Mouse (Mus musculus): Measurements from ENCODE around the gene Hes6. TPM values are rescaled to one million over a fixed set of nuclear protein-coding genes. Genes with fewer than 3 reads are reported as not detected.

Hes6 gene
- 360 and 364 TPM in 2 replicates for polyA plus RNA-seq (2016; fragmentation: Nextera tagmentation; extraction: Ambion mirVana)

GRCm38 (mm10) chr1:91413898-91414594 lies at the start of gene Hes6:
Hes6 (minus strand) TSS chr1:91414038.
- peak within 1 kb of the TSS; percentile 97 for H3K4me2 ChIP-seq (replicated peaks)
- peak within 1 kb of the TSS; percentile 81 for H3K4me3 ChIP-seq
- no peaks in the 10 kb centered on the region; the same call in 1 of the 2 replicates for H3K36me3 ChIP-seq
- peak within 1 kb of the TSS; percentile 91 for H3K27ac ChIP-seq
- under 1% methylated on average over 39 of the region's 39 CpGs for WGBS
- peak; percentile 73 for ATAC-seq (ENCODE audit: low FRiP score, low read depth)
- H3K27me3 ChIP-seq (replicated peaks): no peaks in the 10 kb centered on the region
- peaks cover 38% of the 10 kb centered on the region for H3K4me1 ChIP-seq
- peak within 1 kb of the TSS; percentile 91 for H3K9ac ChIP-seq
- no peaks in the 10 kb centered on the region for H3K9me3 ChIP-seq

- H3K4me1 ChIP-seq: peaks cover 11% of the 10 kb centered on the region
- no peaks in the 10 kb centered on the region for H3K9me3 ChIP-seq
- no peaks in the 10 kb centered on the region for H3K36me3 ChIP-seq
- ATAC-seq (ENCODE audit: low FRiP score, low read depth): no peak
- WGBS: 89% methylated on average over 13 of the region's 13 CpGs
- no peaks in the 10 kb centered on the region for H3K27me3 ChIP-seq (replicated peaks)
- H3K9ac ChIP-seq: no peak overlapping the region
- H3K27ac ChIP-seq: no peak overlapping the region
- no peak overlapping the region for H3K4me3 ChIP-seq
- no peak overlapping the region for H3K4me2 ChIP-seq (replicated peaks)
Measured at GRCm38 (mm10) chr1:91463336-91463995, 49.6 kb upstream of the Hes6 start.

- no peak overlapping the region for H3K9ac ChIP-seq
- no peaks in the 10 kb centered on the region for H3K27me3 ChIP-seq (replicated peaks)
- 44% methylated on average over 4 of the region's 4 CpGs for WGBS
- no peak overlapping the region for H3K27ac ChIP-seq
- no peaks in the 10 kb centered on the region for H3K36me3 ChIP-seq
- H3K4me1 ChIP-seq: peaks cover 32% of the 10 kb centered on the region
- no peaks in the 10 kb centered on the region for H3K9me3 ChIP-seq
- ATAC-seq (ENCODE audit: low FRiP score, low read depth): no peak
- peak overlapping the region; percentile 85; the same call in 1 of the 2 replicates for H3K4me2 ChIP-seq (replicated peaks)
- no peak overlapping the region for H3K4me3 ChIP-seq
Measured at GRCm38 (mm10) chr1:91460564-91460963, 46.7 kb upstream of the Hes6 start.

- H3K9ac ChIP-seq: no peak overlapping the region
- H3K4me2 ChIP-seq (replicated peaks): peak overlapping the region; percentile 85
- H3K36me3 ChIP-seq: no peaks in the 10 kb centered on the region
- peak overlapping the region; percentile 61; the same call in 1 of the 2 replicates for H3K4me3 ChIP-seq
- ATAC-seq (ENCODE audit: low FRiP score, low read depth): no peak
- peaks cover 35% of the 10 kb centered on the region for H3K4me1 ChIP-seq
- no peaks in the 10 kb centered on the region for H3K9me3 ChIP-seq
- no peak overlapping the region for H3K27ac ChIP-seq
- WGBS: 40% methylated on average over 7 of the region's 7 CpGs
- H3K27me3 ChIP-seq (replicated peaks): no peaks in the 10 kb centered on the region
Measured at GRCm38 (mm10) chr1:91460069-91460468, 46.2 kb upstream of the Hes6 start.

- under 1% methylated on average over 91 of the region's 91 CpGs for WGBS
- H3K27ac ChIP-seq: no peak within 1 kb of the TSS
- H3K36me3 ChIP-seq: no peaks in the 10 kb centered on the region
- H3K4me1 ChIP-seq: peaks cover 35% of the 10 kb centered on the region
- peak within 1 kb of the TSS; percentile 85 for H3K4me2 ChIP-seq (replicated peaks)
- peak; percentile 97 for ATAC-seq (ENCODE audit: low FRiP score, low read depth)
- no peaks in the 10 kb centered on the region for H3K9me3 ChIP-seq
- H3K4me3 ChIP-seq: peak within 1 kb of the TSS; percentile 61
- H3K27me3 ChIP-seq (replicated peaks): no peaks in the 10 kb centered on the region
- peak within 1 kb of the TSS; percentile 70 for H3K9ac ChIP-seq
Measured at GRCm38 (mm10) chr1:91459059-91459809, 45.4 kb upstream of the Hes6 start, which contains the start of gene Per2. Per2 (minus strand) TSS chr1:91459324.

GRCm38 (mm10) chr1:91458223-91458861 lies 44.5 kb upstream of the Hes6 start:
- ATAC-seq (ENCODE audit: low FRiP score, low read depth): peak; percentile 11; the same call in 1 of the 2 replicates
- 25% methylated on average over 8 of the region's 8 CpGs for WGBS
- Histone ChIP-seq H3K9me3 (no peaks in the 10 kb centered on the region), H3K9ac (peak overlapping the region; percentile 70), H3K4me2 (replicated peaks) (peak overlapping the region; percentile 85), H3K27me3 (replicated peaks) (no peaks in the 10 kb centered on the region), H3K36me3 (no peaks in the 10 kb centered on the region), H3K4me1 (peaks cover 35% of the 10 kb centered on the region), H3K27ac (no peak overlapping the region), H3K4me3 (peak overlapping the region; percentile 61)

GRCm38 (mm10) chr1:91457698-91458097 lies 43.9 kb upstream of the Hes6 start:
- ATAC-seq (ENCODE audit: low FRiP score, low read depth): no peak
- peaks cover 35% of the 10 kb centered on the region for H3K4me1 ChIP-seq
- no peaks in the 10 kb centered on the region for H3K27me3 ChIP-seq (replicated peaks)
- H3K4me3 ChIP-seq: no peak overlapping the region
- H3K9ac ChIP-seq: no peak overlapping the region
- peak overlapping the region; percentile 85 for H3K4me2 ChIP-seq (replicated peaks)
- H3K36me3 ChIP-seq: no peaks in the 10 kb centered on the region
- WGBS: 69% methylated on average over 5 of the region's 5 CpGs
- no peaks in the 10 kb centered on the region for H3K9me3 ChIP-seq
- no peak overlapping the region for H3K27ac ChIP-seq

GRCm38 (mm10) chr1:91457116-91457515 lies 43.3 kb upstream of the Hes6 start:
- no peaks in the 10 kb centered on the region for H3K9me3 ChIP-seq
- H3K36me3 ChIP-seq: no peaks in the 10 kb centered on the region
- H3K27ac ChIP-seq: no peak overlapping the region
- H3K27me3 ChIP-seq (replicated peaks): no peaks in the 10 kb centered on the region
- WGBS: 94% methylated on average over 4 of the region's 4 CpGs
- H3K4me1 ChIP-seq: peaks cover 35% of the 10 kb centered on the region
- ATAC-seq (ENCODE audit: low FRiP score, low read depth): no peak
- no peak overlapping the region for H3K9ac ChIP-seq
- peak overlapping the region; percentile 85; the same call in 1 of the 2 replicates for H3K4me2 ChIP-seq (replicated peaks)
- H3K4me3 ChIP-seq: no peak overlapping the region

- H3K4me1 ChIP-seq: peaks cover 41% of the 10 kb centered on the region
- no peak for ATAC-seq (ENCODE audit: low FRiP score, low read depth)
- no peaks in the 10 kb centered on the region for H3K27me3 ChIP-seq (replicated peaks)
- WGBS: 38% methylated on average over 11 of the region's 11 CpGs
- H3K9me3 ChIP-seq: no peaks in the 10 kb centered on the region
- no peak overlapping the region for H3K9ac ChIP-seq
- peak overlapping the region; percentile 29 for H3K4me2 ChIP-seq (replicated peaks)
- H3K36me3 ChIP-seq: no peaks in the 10 kb centered on the region
- no peak overlapping the region for H3K4me3 ChIP-seq
- H3K27ac ChIP-seq: no peak overlapping the region
Measured at GRCm38 (mm10) chr1:91456301-91456801, 42.5 kb upstream of the Hes6 start.

GRCm38 (mm10) chr1:91455661-91456161 lies 41.9 kb upstream of the Hes6 start:
- 38% methylated on average over 7 of the region's 7 CpGs for WGBS
- Histone ChIP-seq H3K27ac (no peak overlapping the region), H3K4me2 (replicated peaks) (peak overlapping the region; percentile 29), H3K4me1 (peaks cover 41% of the 10 kb centered on the region), H3K27me3 (replicated peaks) (no peaks in the 10 kb centered on the region), H3K36me3 (no peaks in the 10 kb centered on the region), H3K4me3 (no peak overlapping the region), H3K9me3 (no peaks in the 10 kb centered on the region), H3K9ac (no peak overlapping the region)
- ATAC-seq (ENCODE audit: low FRiP score, low read depth): no peak

- Histone ChIP-seq H3K4me2 (replicated peaks) (no peak overlapping the region), H3K4me1 (peaks cover 37% of the 10 kb centered on the region), H3K4me3 (no peak overlapping the region), H3K9me3 (no peaks in the 10 kb centered on the region), H3K27me3 (replicated peaks) (no peaks in the 10 kb centered on the region), H3K9ac (no peak overlapping the region), H3K27ac (no peak overlapping the region), H3K36me3 (no peaks in the 10 kb centered on the region)
- ATAC-seq (ENCODE audit: low FRiP score, low read depth): no peak
- WGBS: 89% methylated on average over 3 of the region's 3 CpGs
Measured at GRCm38 (mm10) chr1:91454927-91455326, 41.1 kb upstream of the Hes6 start.

All from neural tube, embryonic 12.5 days (tissue).